Mouse (Mus musculus): Measurements from ENCODE around the gene Mex3a. TPM values are rescaled to one million over a fixed set of nuclear protein-coding genes. Genes with fewer than 3 reads are reported as not detected.

Mex3a gene
- polyA plus RNA-seq, 1 experiment = not detected

DNA sequence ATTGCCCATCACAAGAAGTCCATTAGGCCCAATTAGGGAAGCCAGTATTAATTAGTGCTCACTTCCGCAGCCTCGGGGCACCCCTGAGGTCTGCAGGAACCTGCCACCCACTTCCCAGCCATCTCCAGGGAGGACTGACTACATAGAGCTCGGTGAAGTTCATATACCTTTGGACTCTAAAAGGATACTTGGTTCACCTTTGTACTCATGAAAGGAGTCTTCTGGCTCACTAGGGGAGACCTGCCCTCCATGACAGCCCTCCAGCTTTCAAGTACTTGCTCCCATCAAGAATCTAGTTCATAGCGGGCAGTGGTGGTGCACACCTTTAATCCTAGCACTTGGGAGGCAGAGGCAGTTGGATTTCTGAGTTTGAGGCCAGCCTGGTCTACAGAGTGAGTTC, 13.8 kb upstream of the Mex3a start:
- Histone ChIP-seq H3K27ac (ENCODE audit: insufficient read depth, low read depth, low read length) (no peak overlapping the region), H3K4me3 (ENCODE audit: insufficient read depth, low read depth, low read length) (no peak overlapping the region), H3K4me1 (ENCODE audit: control insufficient read depth, insufficient read depth, low read length) (peaks cover 11% of the 10 kb centered on the region)
- WGBS = 80% methylated on average over 4 of the region's 4 CpGs
- TF ChIP-seq POLR2A (IDR thresholded peaks at IDR 0.05; ENCODE audit: insufficient read depth, low read depth, low read length) (no peak), CTCF (IDR thresholded peaks at IDR 0.05; ENCODE audit: insufficient read depth, low read depth, low read length) (no peak)

DNA sequence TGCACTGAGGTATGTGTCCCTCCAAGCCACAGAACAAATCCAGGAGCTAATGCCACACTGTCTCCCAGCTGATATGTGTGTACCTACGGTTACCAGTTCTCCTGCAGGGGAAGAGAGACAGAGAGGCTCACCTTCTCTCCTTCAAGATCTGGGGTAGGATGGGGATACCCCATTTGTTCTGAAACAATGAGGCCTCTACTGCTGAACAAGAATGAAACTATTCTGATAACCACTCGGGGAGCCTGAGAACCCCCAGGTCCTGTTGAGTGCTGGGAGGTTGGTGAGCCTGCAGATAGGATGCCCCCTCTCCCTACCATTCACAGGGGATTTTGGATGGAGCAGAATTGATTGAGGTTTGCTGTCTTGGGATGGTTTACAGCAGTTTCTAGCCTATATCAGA, 12.1 kb upstream of the Mex3a start:
- TF ChIP-seq CTCF (IDR thresholded peaks at IDR 0.05; ENCODE audit: insufficient read depth, low read depth, low read length) (no peak), POLR2A (IDR thresholded peaks at IDR 0.05; ENCODE audit: insufficient read depth, low read depth, low read length) (no peak)
- H3K4me3 ChIP-seq (ENCODE audit: insufficient read depth, low read depth, low read length) = no peak overlapping the region
- 91% methylated on average over 2 of the region's 2 CpGs for WGBS

DNA sequence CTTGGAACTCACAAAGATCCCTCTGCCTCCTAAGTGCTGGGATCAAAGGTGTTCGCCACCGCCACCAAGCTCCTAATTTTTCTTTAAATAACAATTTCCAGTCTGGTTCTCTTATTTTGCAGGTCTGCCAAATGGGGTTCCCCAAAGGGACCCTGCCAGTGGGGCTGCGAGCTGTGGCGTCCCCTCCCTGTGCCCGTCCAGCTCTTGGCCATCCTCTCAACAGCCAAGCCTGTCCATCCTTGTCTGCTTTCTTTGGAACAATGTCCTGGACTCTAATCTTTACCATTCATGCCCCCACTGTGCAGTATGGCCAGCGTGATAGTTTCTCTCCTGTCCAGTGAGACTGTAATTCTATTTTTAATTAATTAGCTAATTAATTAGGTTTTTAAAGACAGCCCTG, 11.0 kb upstream of the Mex3a start:
- WGBS = 91% methylated on average over 6 of the region's 6 CpGs
- TF ChIP-seq POLR2A (IDR thresholded peaks at IDR 0.05; ENCODE audit: insufficient read depth, low read depth, low read length) = no peak
- no peak for TF ChIP-seq CTCF (IDR thresholded peaks at IDR 0.05; ENCODE audit: insufficient read depth, low read depth, low read length)
- H3K4me1 ChIP-seq (ENCODE audit: control insufficient read depth, insufficient read depth, low read length) = 0 out of 2 replicates have a peak, but pooled peaks cover 4% of the 10 kb centered on the region
- no peak overlapping the region for H3K4me3 ChIP-seq (ENCODE audit: insufficient read depth, low read depth, low read length)
- no peak overlapping the region for H3K27ac ChIP-seq (ENCODE audit: insufficient read depth, low read depth, low read length)

More for the DNA sequence above, 12.1 kb upstream of the Mex3a start:
- H3K4me1 ChIP-seq (ENCODE audit: control insufficient read depth, insufficient read depth, low read length) = 0 out of 2 replicates have a peak, but pooled peaks cover 2% of the 10 kb centered on the region
- no peak overlapping the region for H3K27ac ChIP-seq (ENCODE audit: insufficient read depth, low read depth, low read length)

DNA sequence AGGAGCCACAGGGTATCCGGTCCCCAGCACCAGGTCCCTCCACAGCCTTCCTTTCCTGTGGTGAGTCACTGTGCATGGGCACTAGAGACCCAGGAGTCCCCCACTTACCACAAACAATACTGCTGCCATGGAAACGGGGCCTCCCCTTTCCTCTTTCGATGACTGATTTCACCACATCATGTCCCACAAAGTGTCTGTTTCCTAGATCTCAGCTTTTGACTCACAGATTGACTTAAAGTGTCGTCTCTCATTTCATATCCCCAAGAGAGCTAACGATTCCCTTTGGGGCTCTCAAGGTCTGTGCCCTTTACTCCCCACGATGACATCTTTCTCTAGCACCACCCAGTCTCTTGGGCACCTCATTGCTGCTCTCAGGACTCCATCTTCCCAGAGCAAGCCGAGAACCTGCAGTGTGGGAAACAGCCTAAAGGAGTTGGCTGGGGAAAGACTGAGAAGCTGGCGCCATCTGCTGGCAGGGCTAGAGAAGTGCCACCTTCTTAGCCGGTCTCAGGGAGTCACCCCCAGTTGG, 10.3 kb upstream of the Mex3a start:
- Histone ChIP-seq H3K27ac (ENCODE audit: insufficient read depth, low read depth, low read length) (no peak overlapping the region), H3K4me3 (ENCODE audit: insufficient read depth, low read depth, low read length) (no peak overlapping the region), H3K4me1 (ENCODE audit: control insufficient read depth, insufficient read depth, low read length) (peaks cover 4% of the 10 kb centered on the region; the same call in 1 of the 2 replicates)
- TF ChIP-seq POLR2A (IDR thresholded peaks at IDR 0.05; ENCODE audit: insufficient read depth, low read depth, low read length) (no peak), CTCF (IDR thresholded peaks at IDR 0.05; ENCODE audit: insufficient read depth, low read depth, low read length) (peak; percentile 86)
- 30% methylated on average over 9 of the region's 9 CpGs for WGBS

DNA sequence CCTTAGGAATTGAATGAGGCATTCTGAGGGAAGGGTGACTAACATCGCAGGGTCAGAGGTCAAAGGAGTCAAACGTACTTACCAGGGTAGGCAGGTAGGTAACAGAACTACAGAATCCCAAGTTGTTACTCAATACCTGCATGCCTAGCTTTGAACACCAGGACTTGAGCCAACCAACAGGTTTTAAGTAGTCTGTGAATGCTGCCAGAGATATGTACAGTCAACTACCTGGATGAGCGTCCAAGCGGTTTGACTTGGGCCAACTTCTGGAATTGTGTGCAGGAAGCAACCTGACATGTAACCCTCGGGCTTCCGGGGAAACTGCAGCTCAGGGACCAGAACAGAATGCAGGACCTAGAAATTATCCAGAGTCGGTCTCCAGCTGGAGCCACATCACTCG, 9.2 kb upstream of the Mex3a start:
- Histone ChIP-seq H3K4me1 (ENCODE audit: control insufficient read depth, insufficient read depth, low read length) (peaks cover 8% of the 10 kb centered on the region), H3K4me3 (ENCODE audit: insufficient read depth, low read depth, low read length) (no peak overlapping the region), H3K27ac (ENCODE audit: insufficient read depth, low read depth, low read length) (no peak overlapping the region)
- WGBS = 92% methylated on average over 8 of the region's 8 CpGs
- TF ChIP-seq CTCF (IDR thresholded peaks at IDR 0.05; ENCODE audit: insufficient read depth, low read depth, low read length) (no peak), POLR2A (IDR thresholded peaks at IDR 0.05; ENCODE audit: insufficient read depth, low read depth, low read length) (no peak)

DNA sequence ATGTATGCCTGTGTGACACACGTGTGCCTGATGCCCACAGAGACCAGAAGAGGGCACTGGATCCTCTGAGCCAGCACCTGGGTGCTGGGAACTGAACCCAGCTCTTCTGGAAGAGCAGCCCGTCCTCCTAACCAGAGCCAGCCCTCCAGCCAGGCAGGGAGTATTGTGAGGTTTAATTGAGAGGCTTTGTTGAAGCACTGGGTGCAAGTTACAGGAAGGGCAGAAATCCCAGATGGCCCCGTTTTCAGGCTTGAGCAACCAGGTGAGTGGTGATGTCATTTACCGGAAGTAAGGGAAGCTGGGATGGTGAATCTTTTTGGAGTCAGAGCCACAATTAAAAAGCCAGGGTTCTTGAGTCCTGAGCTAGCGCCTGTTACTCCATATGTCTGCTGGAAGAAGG, 7.2 kb upstream of the Mex3a start:
- WGBS = 89% methylated on average over 5 of the region's 5 CpGs
- H3K4me3 ChIP-seq (ENCODE audit: insufficient read depth, low read depth, low read length) = no peak overlapping the region
- TF ChIP-seq POLR2A (IDR thresholded peaks at IDR 0.05; ENCODE audit: insufficient read depth, low read depth, low read length) (no peak), CTCF (IDR thresholded peaks at IDR 0.05; ENCODE audit: insufficient read depth, low read depth, low read length) (no peak)
- peaks cover 13% of the 10 kb centered on the region for H3K4me1 ChIP-seq (ENCODE audit: control insufficient read depth, insufficient read depth, low read length)
- H3K27ac ChIP-seq (ENCODE audit: insufficient read depth, low read depth, low read length) = no peak overlapping the region

DNA sequence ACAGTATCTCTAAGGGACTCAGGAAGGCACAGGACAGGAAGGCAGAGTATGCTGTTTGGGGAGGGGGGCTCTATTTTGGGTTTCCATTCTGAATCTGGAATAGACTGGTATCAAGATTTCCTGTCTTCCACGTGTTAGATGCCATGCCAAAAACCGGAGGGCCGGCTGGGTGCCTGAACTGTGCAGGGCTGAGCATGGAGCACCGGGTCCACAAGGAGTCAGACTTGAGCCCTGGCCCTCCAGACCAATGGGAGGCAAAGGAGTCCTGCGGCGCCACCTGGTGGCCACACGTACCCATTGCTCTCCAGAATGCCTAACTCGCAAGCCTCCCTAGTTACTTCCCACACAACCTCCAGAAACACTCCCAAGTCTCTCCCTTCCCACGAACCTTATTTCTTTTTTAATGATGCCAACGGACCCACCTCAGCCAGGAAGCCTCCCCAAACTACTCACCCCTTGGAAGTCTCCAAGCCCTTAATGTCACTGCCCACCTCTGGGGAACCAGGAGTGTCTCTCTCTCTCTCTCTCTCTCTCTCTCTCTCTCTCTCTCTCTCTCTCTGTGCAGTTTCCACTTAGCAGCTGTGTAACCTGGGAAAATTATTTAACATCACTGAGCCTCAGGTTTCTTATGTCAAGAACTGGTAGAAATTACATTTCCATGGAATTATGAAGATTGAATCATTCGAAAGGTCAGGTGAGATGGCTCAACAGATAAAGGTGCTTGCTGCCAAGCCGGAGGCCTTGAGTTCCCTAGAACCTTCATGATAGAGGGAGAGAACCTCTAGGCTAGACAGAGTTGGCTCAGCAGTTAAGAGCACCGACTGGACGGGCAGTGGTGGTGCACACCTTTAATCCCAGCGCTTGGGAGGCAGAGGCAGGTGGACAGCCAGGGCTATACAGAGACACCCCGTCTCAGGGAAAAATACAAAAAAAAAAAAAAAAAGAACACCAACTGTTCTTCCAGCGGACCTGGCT, 5.8 kb upstream of the Mex3a start:
- no peak overlapping the region for H3K27ac ChIP-seq (ENCODE audit: insufficient read depth, low read depth, low read length)
- no peak overlapping the region for H3K4me3 ChIP-seq (ENCODE audit: insufficient read depth, low read depth, low read length)
- TF ChIP-seq CTCF (IDR thresholded peaks at IDR 0.05; ENCODE audit: insufficient read depth, low read depth, low read length) (peak; percentile 99), POLR2A (IDR thresholded peaks at IDR 0.05; ENCODE audit: insufficient read depth, low read depth, low read length) (no peak)
- 33% methylated on average over 17 of the region's 17 CpGs for WGBS
- H3K4me1 ChIP-seq (ENCODE audit: control insufficient read depth, insufficient read depth, low read length) = peaks cover 22% of the 10 kb centered on the region

DNA sequence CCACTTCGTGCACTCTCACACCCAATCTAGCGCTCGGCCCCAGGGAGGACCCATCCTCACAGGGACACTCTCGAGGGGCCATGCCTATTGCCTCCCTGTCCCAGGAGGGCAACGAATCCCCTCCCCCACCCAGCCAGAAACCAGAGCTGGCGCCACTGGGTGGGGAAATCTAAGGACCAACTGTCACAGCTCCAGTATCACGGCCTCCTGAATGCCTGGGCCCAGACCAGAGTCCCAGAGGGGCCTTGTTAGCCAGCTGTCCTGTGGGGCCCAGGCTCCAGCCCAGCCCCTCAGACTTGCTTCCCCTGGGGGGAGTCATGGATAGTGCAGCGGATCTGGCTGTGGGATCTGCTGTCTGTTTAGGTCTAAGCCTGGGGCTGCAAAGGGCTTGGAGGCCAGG, 4.6 kb upstream of the Mex3a start:
- 57% methylated on average over 8 of the region's 8 CpGs for WGBS
- no peak for TF ChIP-seq POLR2A (IDR thresholded peaks at IDR 0.05; ENCODE audit: insufficient read depth, low read depth, low read length)
- no peak for TF ChIP-seq CTCF (IDR thresholded peaks at IDR 0.05; ENCODE audit: insufficient read depth, low read depth, low read length)
- no peak overlapping the region for H3K4me3 ChIP-seq (ENCODE audit: insufficient read depth, low read depth, low read length)
- H3K27ac ChIP-seq (ENCODE audit: insufficient read depth, low read depth, low read length) = no peak overlapping the region
- H3K4me1 ChIP-seq (ENCODE audit: control insufficient read depth, insufficient read depth, low read length) = peaks cover 22% of the 10 kb centered on the region

DNA sequence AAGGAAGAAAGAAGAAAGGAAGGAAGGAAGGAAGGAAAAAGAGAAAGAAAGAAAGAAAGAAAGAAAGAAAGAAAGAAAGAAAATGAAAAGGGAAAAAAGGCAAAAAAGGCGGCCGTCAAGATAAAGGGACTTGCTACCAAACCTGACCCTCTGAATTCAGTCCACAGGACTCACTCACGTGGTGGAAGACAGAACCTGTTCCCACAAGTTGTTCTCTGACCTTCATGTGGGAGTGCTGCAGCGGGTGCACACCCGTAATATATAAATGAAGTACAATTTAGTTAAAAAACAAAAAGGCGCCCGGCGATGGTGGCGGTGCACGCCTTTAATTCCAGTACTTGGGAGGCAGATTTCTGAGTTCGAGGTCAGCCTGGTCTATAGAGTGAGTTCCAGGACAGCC, 3.5 kb upstream of the Mex3a start:
- WGBS = 81% methylated on average over 11 of the region's 11 CpGs
- Histone ChIP-seq H3K4me1 (ENCODE audit: control insufficient read depth, insufficient read depth, low read length) (peaks cover 33% of the 10 kb centered on the region), H3K27ac (ENCODE audit: insufficient read depth, low read depth, low read length) (no peak overlapping the region), H3K4me3 (ENCODE audit: insufficient read depth, low read depth, low read length) (no peak overlapping the region)
- TF ChIP-seq CTCF (IDR thresholded peaks at IDR 0.05; ENCODE audit: insufficient read depth, low read depth, low read length) (no peak), POLR2A (IDR thresholded peaks at IDR 0.05; ENCODE audit: insufficient read depth, low read depth, low read length) (no peak)

Measured in olfactory bulb, adult 2 months (tissue).